Mouse (Mus musculus) gastrocnemius, postnatal 14 days (tissue): ENCODE measurements around the gene Lgmn. TPM values are rescaled to one million over a fixed set of nuclear protein-coding genes. Genes with fewer than 3 reads are reported as not detected.

ENCODE experiments used
- DNase-seq: peaks from one replicate; pipeline ENCODE4 v3.0.0; 2021; ENCODE audit warnings: mixed read lengths
- intact Hi-C: fragments of 180-260 bp; cut with DNase I; formaldehyde crosslinking; loops from one replicate; pipeline ENCODE4 v1.15.1; 2025; ENCODE audit warnings: low total_unique reads
- total RNA-seq, 2 experiments: library from RNA; stranded (reverse); gene quantifications; 2 replicates each; pipeline ENCODE4 v1.2.3; 2021

Gene Lgmn
- total RNA-seq, 2 experiments from 2014 or later = 51.2 to 64.3 TPM

- intact Hi-C loops = no loop called here
These were observed 43.3 kb downstream of the Lgmn start for GRCm38 (mm10) chr12:102395998-102396991.

GRCm38 (mm10) chr12:102395537-102395936 lies 44.1 kb downstream of the Lgmn start:
- intact Hi-C loops = no loop called here
- no peak for DNase-seq

More at GRCm38 (mm10) chr12:102395998-102396991, 43.3 kb downstream of the Lgmn start:
- DNase-seq = no peak

GRCm38 (mm10) chr12:102394496-102394895 lies 45.1 kb downstream of the Lgmn start:
- DNase-seq = no peak
- intact Hi-C loops = no loop called here

- intact Hi-C loops = loop anchor here (2.0 kb wide), 1 partner anchor 71 kb away; no protein-coding TSS in a partner anchor
- no peak for DNase-seq
These were observed 47.6 kb downstream of the Lgmn start for GRCm38 (mm10) chr12:102391982-102392381.

GRCm38 (mm10) chr12:102391109-102391508 lies 48.5 kb downstream of the Lgmn start:
- DNase-seq = no peak
- intact Hi-C loops = loop anchor here (2.0 kb wide), 1 partner anchor 72 kb away; no protein-coding TSS in a partner anchor

GRCm38 (mm10) chr12:102390042-102390441 lies 49.6 kb downstream of the Lgmn start:
- no peak for DNase-seq
- intact Hi-C loops = loop anchor here (2.0 kb wide), 1 partner anchor 73 kb away; no protein-coding TSS in a partner anchor

GRCm38 (mm10) chr12:102387219-102387917 lies 52.2 kb downstream of the Lgmn start:
- peak; percentile 81 for DNase-seq
- intact Hi-C loops = loop anchor here (5.0 kb wide), 2 partner anchors 390 to 405 kb away; no protein-coding TSS in a partner anchor

GRCm38 (mm10) chr12:102384819-102385218 lies 54.8 kb downstream of the Lgmn start:
- intact Hi-C loops = loop anchor here (5.0 kb wide), 2 partner anchors 388 to 403 kb away; no protein-coding TSS in a partner anchor
- DNase-seq = no peak

- intact Hi-C loops = no loop called here
These were observed 56.3 kb downstream of the Lgmn start for GRCm38 (mm10) chr12:102383288-102383687.

GRCm38 (mm10) chr12:102382180-102382579 lies 57.4 kb downstream of the Lgmn start:
- no peak for DNase-seq
- intact Hi-C loops = no loop called here

More at GRCm38 (mm10) chr12:102383288-102383687, 56.3 kb downstream of the Lgmn start:
- DNase-seq = no peak

- DNase-seq = no peak
- intact Hi-C loops = no loop called here
These were observed 67.3 kb downstream of the Lgmn start for GRCm38 (mm10) chr12:102372322-102372721.

GRCm38 (mm10) chr12:102370931-102371500 lies 68.6 kb downstream of the Lgmn start:
- intact Hi-C loops = no loop called here
- no peak for DNase-seq

- DNase-seq = no peak
- intact Hi-C loops = no loop called here
These were observed 70.0 kb downstream of the Lgmn start for GRCm38 (mm10) chr12:102369488-102370235.

GRCm38 (mm10) chr12:102368556-102368955 lies 71.1 kb downstream of the Lgmn start:
- intact Hi-C loops = no loop called here
- DNase-seq = no peak

GRCm38 (mm10) chr12:102368066-102368465 lies 71.5 kb downstream of the Lgmn start:
- no peak for DNase-seq
- intact Hi-C loops = no loop called here

- intact Hi-C loops = no loop called here
- DNase-seq = no peak
These were observed 72.5 kb downstream of the Lgmn start for GRCm38 (mm10) chr12:102367075-102367474.

- intact Hi-C loops = no loop called here
These were observed 73.3 kb downstream of the Lgmn start for GRCm38 (mm10) chr12:102366126-102366816.

GRCm38 (mm10) chr12:102365016-102365415 lies 74.6 kb downstream of the Lgmn start:
- intact Hi-C loops = no loop called here
- DNase-seq = no peak

More at GRCm38 (mm10) chr12:102366126-102366816, 73.3 kb downstream of the Lgmn start:
- DNase-seq = no peak
